Mouse (Mus musculus) lung, adult 2 months (tissue): ENCODE measurements at regions not wholly inside any gene's neighbourhood (a gene's known extent, or its start where the extent isn't known, plus 50 kb on each side); places are given as distances from the start of the nearest gene placed in this dataset.

Experiments
- DNase-seq: peaks from one replicate; pipeline ENCODE4 v3.0.0; 2022
- H3K4me1 ChIP-seq: fragments of 200-500 bp; 2 replicates; pipeline ENCODE4 v1.6.1; 2011; ENCODE audit warnings: low read length; ENCODE audit not compliant: control insufficient read depth, insufficient read depth
- H3K4me3 ChIP-seq: fragments of 200-500 bp; replicated peaks from 2 replicates; pipeline ENCODE3; 2011; ENCODE audit warnings: low read depth, mild to moderate bottlenecking, control low read depth, low read length; ENCODE audit errors: extremely low read depth
- CTCF ChIP-seq: fragments of 200-500 bp; IDR thresholded peaks from 2 replicates; pipeline ENCODE4 v1.5.1; 2011; ENCODE audit warnings: mild to moderate bottlenecking, low read length, control low read depth; ENCODE audit not compliant: insufficient read depth
- POLR2A ChIP-seq: fragments of 200-500 bp; IDR thresholded peaks from 2 replicates; pipeline ENCODE4 v1.6.1; 2011; ENCODE audit warnings: low read depth, mild to moderate bottlenecking, control low read depth, low read length, borderline replicate concordance; ENCODE audit errors: extremely low read depth
- WGBS: fragments of 180-500 bp; shearing (Covaris S2); methylation state at CpG from one replicate; pipeline ENCODE4 v1.1.7; 2018; 5-methylcytosine and 5-hydroxymethylcytosine counted together

DNA sequence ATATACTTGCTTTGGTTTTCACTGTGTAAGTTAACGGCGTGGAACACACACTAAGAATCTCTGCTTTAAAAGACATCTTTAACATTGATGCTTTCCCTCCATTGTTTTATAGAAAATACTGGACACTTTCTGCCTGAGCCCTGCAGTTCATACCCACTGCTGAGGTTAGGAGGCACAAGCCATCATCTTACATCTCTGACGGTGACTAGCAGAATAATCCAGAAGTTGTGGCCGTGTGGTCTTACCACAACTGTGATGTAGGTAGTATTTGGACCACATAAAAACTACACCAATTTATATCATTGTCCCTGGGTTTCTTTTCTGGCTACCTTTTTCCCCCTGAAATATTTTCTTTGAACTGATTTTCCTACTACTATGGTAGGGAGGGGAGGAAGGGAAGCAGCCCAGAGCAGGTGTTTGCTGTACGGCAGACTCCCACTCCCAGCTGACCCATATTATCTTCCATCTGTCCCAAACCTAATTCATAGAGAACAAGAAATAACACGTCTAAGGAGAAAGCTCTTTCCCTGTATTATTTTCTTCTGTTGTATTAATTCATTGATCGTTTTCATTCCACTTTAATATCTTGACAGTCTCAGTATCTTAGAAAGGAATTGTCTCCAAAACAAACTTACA, 180.1 kb upstream of the Atp2b1 start:
- 84% methylated on average over 7 of the region's 7 CpGs for WGBS
- TF ChIP-seq POLR2A (no peak), CTCF (no peak)
- no peak for DNase-seq
- H3K4me1 ChIP-seq, result no peaks in the 10 kb centered on the region
- no peak overlapping the region for H3K4me3 ChIP-seq

GRCm38 (mm10) chr10:98740507-98741147, 173.6 kb upstream of the Atp2b1 start:
- Histone ChIP-seq H3K4me1 (peaks cover 10% of the 10 kb centered on the region), H3K4me3 (no peak overlapping the region)
- no peak for TF ChIP-seq CTCF
- no peak for TF ChIP-seq POLR2A
- no peak for DNase-seq
- WGBS, result 87% methylated on average over 7 of the region's 7 CpGs

DNA sequence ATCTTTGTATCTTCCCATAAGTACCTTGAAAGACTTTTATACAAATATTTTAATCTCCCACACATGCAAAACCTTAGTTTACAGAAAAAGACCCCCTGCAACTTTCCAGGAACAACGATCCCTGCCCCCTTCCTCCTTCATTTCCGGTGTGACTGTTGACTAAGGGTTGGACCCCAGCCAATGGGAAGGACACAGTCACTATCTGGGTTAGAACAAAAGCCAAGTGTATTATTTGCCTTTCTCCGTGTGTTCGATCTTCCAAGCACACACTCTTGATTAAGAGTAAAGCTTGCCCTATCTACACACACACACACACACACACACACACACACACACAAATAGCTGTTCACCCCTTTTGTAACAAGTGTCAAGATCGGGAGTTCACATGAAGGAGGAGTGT, 172.8 kb upstream of the Atp2b1 start:
- 12% methylated on average over 5 of the region's 5 CpGs for WGBS
- Histone ChIP-seq H3K4me3 (no peak overlapping the region), H3K4me1 (peaks cover 10% of the 10 kb centered on the region)
- TF ChIP-seq POLR2A, result no peak
- TF ChIP-seq CTCF, result no peak
- no peak for DNase-seq

- 72% methylated on average over 16 of the region's 16 CpGs for WGBS
- no peak for DNase-seq
- peaks cover 10% of the 10 kb centered on the region for H3K4me1 ChIP-seq
- TF ChIP-seq POLR2A, result no peak
- TF ChIP-seq CTCF, result no peak
- H3K4me3 ChIP-seq, result no peak overlapping the region
Measured at GRCm38 (mm10) chr10:98742822-98743605, 171.2 kb upstream of the Atp2b1 start.

DNA sequence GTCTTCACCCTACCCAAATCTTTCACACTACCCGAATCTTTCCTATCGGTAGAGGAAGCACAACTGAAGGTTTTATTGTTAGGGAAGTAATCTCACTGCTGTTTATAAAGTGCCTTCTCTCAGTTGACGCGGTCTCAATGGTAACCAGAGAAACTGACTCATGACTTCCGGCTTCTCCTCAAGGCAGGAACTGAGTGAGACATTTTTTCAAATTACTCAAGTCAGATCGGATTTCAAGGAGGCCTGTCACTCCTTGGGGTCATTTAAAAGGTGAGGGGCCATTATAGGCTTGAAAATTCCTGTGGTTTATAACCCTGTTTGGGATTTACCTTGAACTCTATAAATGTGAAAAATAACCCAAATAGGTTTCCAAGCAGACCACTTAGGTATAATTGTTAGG, 170.0 kb upstream of the Atp2b1 start:
- Histone ChIP-seq H3K4me3 (no peak overlapping the region), H3K4me1 (peaks cover 13% of the 10 kb centered on the region)
- no peak for DNase-seq
- WGBS, result 20% methylated on average over 6 of the region's 6 CpGs
- no peak for TF ChIP-seq CTCF

- WGBS, result 56% methylated on average over 6 of the region's 6 CpGs
- DNase-seq, result no peak
Measured at GRCm38 (mm10) chr10:98744662-98745061, 169.5 kb upstream of the Atp2b1 start.

GRCm38 (mm10) chr10:98745409-98745808, 168.8 kb upstream of the Atp2b1 start:
- DNase-seq, result no peak
- 66% methylated on average over 2 of the region's 2 CpGs for WGBS
- peaks cover 14% of the 10 kb centered on the region for H3K4me1 ChIP-seq
- H3K4me3 ChIP-seq, result no peak overlapping the region
- no peak for TF ChIP-seq POLR2A
- TF ChIP-seq CTCF, result no peak

More at GRCm38 (mm10) chr10:98744662-98745061, 169.5 kb upstream of the Atp2b1 start:
- TF ChIP-seq CTCF, result no peak
- TF ChIP-seq POLR2A, result no peak
- H3K4me3 ChIP-seq, result no peak overlapping the region
- peaks cover 14% of the 10 kb centered on the region for H3K4me1 ChIP-seq

GRCm38 (mm10) chr10:98745861-98746260, 168.3 kb upstream of the Atp2b1 start:
- TF ChIP-seq CTCF (no peak), POLR2A (no peak)
- H3K4me1 ChIP-seq, result peaks cover 14% of the 10 kb centered on the region
- DNase-seq, result no peak
- no peak overlapping the region for H3K4me3 ChIP-seq
- WGBS, result 87% methylated on average over 5 of the region's 5 CpGs

DNA sequence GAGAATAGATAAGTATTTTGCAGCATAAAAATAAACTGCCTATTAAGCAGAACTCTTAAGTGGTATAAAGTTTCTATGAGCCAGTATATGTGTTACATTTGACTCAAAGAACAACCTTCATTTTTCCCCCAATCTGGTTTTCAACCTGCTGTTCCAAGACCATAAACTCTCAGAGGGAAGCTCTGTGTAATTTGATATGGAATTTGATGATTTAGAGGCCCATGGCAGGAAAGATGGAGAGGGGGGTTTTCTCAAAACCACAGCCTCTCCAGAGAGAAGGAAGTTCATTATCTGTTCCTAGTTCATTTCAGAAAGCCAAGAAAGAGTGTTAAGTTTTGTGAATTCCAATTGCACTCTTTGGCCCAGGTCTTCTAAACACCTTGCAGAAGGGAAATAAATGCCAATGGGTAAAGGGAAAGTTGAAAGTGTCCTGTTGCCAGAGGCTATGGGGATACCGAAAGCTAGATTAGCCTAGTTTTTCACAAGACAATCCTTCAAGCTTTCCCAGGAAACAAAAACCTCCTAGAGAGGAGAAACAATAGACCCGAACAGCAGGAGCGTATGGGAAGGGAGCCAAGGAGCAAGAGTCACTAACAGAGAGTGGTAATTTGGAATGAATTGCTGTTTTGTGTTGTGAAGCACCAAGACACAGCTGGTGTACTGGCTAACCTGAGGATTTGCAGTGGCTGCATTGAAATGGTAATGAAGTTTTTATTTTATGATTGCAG, 165.2 kb upstream of the Atp2b1 start:
- no peak overlapping the region for H3K4me3 ChIP-seq
- no peak for TF ChIP-seq CTCF
- TF ChIP-seq POLR2A, result no peak
- 27% methylated on average over 3 of the region's 3 CpGs for WGBS

DNA sequence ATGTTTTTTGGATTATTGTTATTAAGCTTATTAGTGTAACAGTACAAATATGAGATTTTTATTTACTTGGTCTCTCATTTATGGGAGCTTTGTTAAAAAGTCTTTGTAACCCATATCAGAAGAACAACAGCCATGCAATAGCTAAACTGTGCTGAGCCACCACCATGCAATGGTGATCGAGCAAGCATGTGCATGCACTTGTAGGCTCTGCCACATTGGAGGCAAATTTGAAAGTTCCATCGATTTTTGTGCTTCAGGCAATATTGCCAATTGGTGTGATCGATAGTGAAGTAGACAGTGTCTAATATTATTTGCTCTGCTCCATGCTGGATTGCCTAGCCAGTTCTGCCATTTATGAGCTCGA, 164.6 kb upstream of the Atp2b1 start:
- 87% methylated on average over 4 of the region's 4 CpGs for WGBS
- Histone ChIP-seq H3K4me1 (peaks cover 4% of the 10 kb centered on the region), H3K4me3 (no peak overlapping the region)
- TF ChIP-seq CTCF (no peak), POLR2A (no peak)
- DNase-seq, result no peak

More for the DNA sequence above, 165.2 kb upstream of the Atp2b1 start:
- no peak for DNase-seq
- peaks cover 7% of the 10 kb centered on the region for H3K4me1 ChIP-seq
